Comparison of ENCODE assay signal across 9 mouse cellular contexts in genomic region chr2:144160434-144160833, GRCm38 (mm10).
A peak's percentile ranks its signal among the peaks of the same experiment; 100 is the strongest.
DNase-seq lines count a peak whose midpoint lies in the region; ATAC-seq and TF ChIP-seq lines count a peak whose summit lies in the region.
"Had no signal": no experiment of that assay in that cellular context is flagged by ENCODE, and none has a peak within 500 bp of the region (broad histone marks: within the 10 kb centered on the region; RNA-seq: fewer than 3 reads in every experiment).

No protein-coding gene starts in this region.

- 42% methylated on average over 10 of the region's 10 CpGs for WGBS in intestine, embryonic 14.5 days
- 52% methylated on average over 10 of the region's 10 CpGs for WGBS in intestine, postnatal 0 days
- 47% methylated on average over 10 of the region's 10 CpGs for WGBS in limb, embryonic 11.5 days

- peaks cover 54% of the 10 kb centered on the region for H3K4me1 ChIP-seq in intestine, embryonic 14.5 days (replicated peaks; ENCODE audit: control insufficient read depth, insufficient read depth, low read length)
- no peaks in the 10 kb centered on the region for H3K4me1 ChIP-seq in intestine, postnatal 0 days (replicated peaks; ENCODE audit: control insufficient read depth, insufficient read depth, low read length)
- peaks cover 15% of the 10 kb centered on the region for H3K4me1 ChIP-seq in limb, embryonic 11.5 days (ENCODE audit: control insufficient read depth, insufficient read depth, low read length)

- H3K4me3 ChIP-seq in intestine, embryonic 14.5 days (ENCODE audit: low read depth, low read length) = no peak overlapping the region
- no peak overlapping the region for H3K4me3 ChIP-seq in intestine, postnatal 0 days (ENCODE audit: low read depth, low read length)
- no peak overlapping the region for H3K4me3 ChIP-seq in limb, embryonic 11.5 days (ENCODE audit: low read depth, low read length)

- H3K27ac ChIP-seq in intestine, embryonic 14.5 days (ENCODE audit: low read depth) = peak overlapping the region; percentile 82
- no peak overlapping the region for H3K27ac ChIP-seq in intestine, postnatal 0 days (ENCODE audit: low read depth, low read length)
- peak overlapping the region; percentile 21; the same call in 1 of the 2 replicates for H3K27ac ChIP-seq in limb, embryonic 11.5 days (replicated peaks; ENCODE audit: low read depth, low read length)

- H3K4me2 ChIP-seq in intestine, embryonic 14.5 days (ENCODE audit: low read length) = peak overlapping the region; percentile 16
- no peak overlapping the region for H3K4me2 ChIP-seq in intestine, postnatal 0 days (replicated peaks; ENCODE audit: low read depth)
- H3K4me2 ChIP-seq in limb, embryonic 11.5 days (ENCODE audit: low read depth, severe bottlenecking) = no peak overlapping the region

- intact Hi-C loops in gastrocnemius, postnatal 14 days (cut with DNase I; ENCODE audit: low total_unique reads) = no loop called here

- H3K9ac ChIP-seq in intestine, embryonic 14.5 days (ENCODE audit: low read length) = no peak overlapping the region
- H3K9ac ChIP-seq in intestine, postnatal 0 days (ENCODE audit: low read depth, low read length) = no peak overlapping the region
- H3K9ac ChIP-seq in limb, embryonic 11.5 days (ENCODE audit: low read length) = peak overlapping the region; percentile 30; the same call in 1 of the 2 replicates

- ATAC-seq in intestine, embryonic 14.5 days (replicated peaks; ENCODE audit: low FRiP score, low TSS enrichment, low read depth) = peak; percentile 40
- ATAC-seq in intestine, postnatal 0 days = no peak
- ATAC-seq in limb, embryonic 11.5 days (ENCODE audit: insufficient number of reproducible peaks, low FRiP score, low TSS enrichment, low read depth) = peak; percentile 59; the same call in 1 of the 2 replicates
- ATAC-seq: midbrain, embryonic 16.5 days had no signal

- no peaks in the 10 kb centered on the region for H3K36me3 ChIP-seq in intestine, embryonic 14.5 days (ENCODE audit: control insufficient read depth, insufficient read depth, low read length)
- H3K36me3 ChIP-seq in intestine, postnatal 0 days (ENCODE audit: control insufficient read depth, insufficient read depth) = no peaks in the 10 kb centered on the region
- no peaks in the 10 kb centered on the region for H3K36me3 ChIP-seq in limb, embryonic 11.5 days (ENCODE audit: control insufficient read depth, insufficient read depth, low read length)

- H3K27me3 ChIP-seq in intestine, embryonic 14.5 days (replicated peaks; ENCODE audit: control insufficient read depth, insufficient read depth, low read length) = no peaks in the 10 kb centered on the region
- no peaks in the 10 kb centered on the region for H3K27me3 ChIP-seq in intestine, postnatal 0 days (replicated peaks; ENCODE audit: control insufficient read depth, insufficient read depth, low read length)
- H3K27me3 ChIP-seq in limb, embryonic 11.5 days (ENCODE audit: control insufficient read depth, insufficient read depth, low read length) = no peaks in the 10 kb centered on the region

- no peaks in the 10 kb centered on the region for H3K9me3 ChIP-seq in intestine, embryonic 14.5 days (ENCODE audit: control insufficient read depth, low read length)
- H3K9me3 ChIP-seq in intestine, postnatal 0 days (ENCODE audit: control insufficient read depth) = no peaks in the 10 kb centered on the region
- no peaks in the 10 kb centered on the region for H3K9me3 ChIP-seq in limb, embryonic 11.5 days (ENCODE audit: control insufficient read depth, low read length)

- peak; percentile 64 for DNase-seq in intestine, embryonic 14.5 days (ENCODE audit: low spot score)
- DNase-seq in NIH3T3 (ENCODE audit: low read depth) = peak; percentile 78
- peak; percentile 67 for DNase-seq in gastrocnemius, postnatal 14 days
- DNase-seq in limb, embryonic 11.5 days (ENCODE audit: low spot score) = peak; percentile 55
- DNase-seq in spleen, postnatal 14 days (ENCODE audit: low spot score in 2 of 2) = no peak
- no peak for DNase-seq in Muller cell, postnatal 12 days (ENCODE audit: inconsistent ontology term)
- DNase-seq in layer of hippocampus, adult 11-12 months (ENCODE audit: low spot score) = no peak

- no peak for TF ChIP-seq CTCF in intestine, postnatal 0 days (IDR thresholded peaks at IDR 0.05; ENCODE audit: low read depth)

Comparison
In these comparisons a context has a peak if more than half of its experiments do, and no peak if none do; other contexts are left out.
1. DNase-seq: peak in intestine, embryonic 14.5 days (single experiment), NIH3T3 (single experiment), gastrocnemius, postnatal 14 days (single experiment) and limb, embryonic 11.5 days (single experiment); none in spleen, postnatal 14 days (0 of 2), Muller cell, postnatal 12 days (single experiment) and layer of hippocampus, adult 11-12 months (single experiment).